Mouse (Mus musculus): ENCODE measurements around the gene Rcan2. TPM values are rescaled to one million over a fixed set of nuclear protein-coding genes. Genes with fewer than 3 reads are reported as not detected.

The Rcan2 gene
- polyA plus RNA-seq, 2 experiments: 0.57 to 0.59 TPM

DNA sequence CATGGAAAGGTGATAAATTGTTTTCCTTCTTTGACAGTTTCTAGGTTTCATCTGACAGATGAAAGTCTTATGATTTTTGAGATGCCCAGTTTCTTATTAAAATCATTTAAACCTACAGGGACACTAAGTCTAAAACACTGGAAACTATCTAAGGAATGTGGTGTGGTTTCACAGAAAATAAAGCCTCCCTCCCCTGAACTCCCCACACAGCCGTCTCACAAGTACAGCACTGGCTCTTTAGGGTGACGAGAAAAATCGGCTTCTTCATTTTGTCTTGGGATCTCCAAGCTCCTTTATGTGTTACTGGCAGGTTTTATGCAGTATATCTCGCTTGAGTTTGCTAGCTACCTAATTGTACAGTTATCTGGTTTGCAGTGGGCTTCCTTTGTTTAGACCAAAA, 210.8 kb downstream of the Rcan2 start:
- DNase-seq (ENCODE audit: low read depth in 3 of 3, low spot score in 3 of 3) (no peak), ATAC-seq (ENCODE audit: insufficient read depth) (no peak)
- no peak overlapping the region for H3K9ac ChIP-seq (replicated peaks)
- H3K27me3 ChIP-seq (ENCODE audit: control insufficient read depth, insufficient read depth, low read length): no peaks in the 10 kb centered on the region
- H3K4me2 ChIP-seq (ENCODE audit: low read depth): no peak overlapping the region
- no peaks in the 10 kb centered on the region for H3K9me3 ChIP-seq (ENCODE audit: control insufficient read depth, low read length)
- H3K4me3 ChIP-seq (ENCODE audit: insufficient read depth in 1 of 2, low read depth in 2 of 2, low read length in 2 of 2): no peak overlapping the region
- no peaks in the 10 kb centered on the region for H3K4me1 ChIP-seq (replicated peaks; ENCODE audit: control insufficient read depth in 2 of 2, insufficient read depth in 2 of 2, low read length in 1 of 2)
- H3K36me3 ChIP-seq (replicated peaks; ENCODE audit: control insufficient read depth, insufficient read depth, low read depth): no peaks in the 10 kb centered on the region
- H3K27ac ChIP-seq: no peak overlapping the region
- WGBS (ENCODE audit: insufficient replicate concordance): 45% methylated on average over 4 of the region's 4 CpGs
- TF ChIP-seq EP300 (IDR thresholded peaks at IDR 0.05; ENCODE audit: low read depth): no peak
- TF ChIP-seq CTCF (IDR thresholded peaks at IDR 0.05; ENCODE audit: low read depth): no peak

DNA sequence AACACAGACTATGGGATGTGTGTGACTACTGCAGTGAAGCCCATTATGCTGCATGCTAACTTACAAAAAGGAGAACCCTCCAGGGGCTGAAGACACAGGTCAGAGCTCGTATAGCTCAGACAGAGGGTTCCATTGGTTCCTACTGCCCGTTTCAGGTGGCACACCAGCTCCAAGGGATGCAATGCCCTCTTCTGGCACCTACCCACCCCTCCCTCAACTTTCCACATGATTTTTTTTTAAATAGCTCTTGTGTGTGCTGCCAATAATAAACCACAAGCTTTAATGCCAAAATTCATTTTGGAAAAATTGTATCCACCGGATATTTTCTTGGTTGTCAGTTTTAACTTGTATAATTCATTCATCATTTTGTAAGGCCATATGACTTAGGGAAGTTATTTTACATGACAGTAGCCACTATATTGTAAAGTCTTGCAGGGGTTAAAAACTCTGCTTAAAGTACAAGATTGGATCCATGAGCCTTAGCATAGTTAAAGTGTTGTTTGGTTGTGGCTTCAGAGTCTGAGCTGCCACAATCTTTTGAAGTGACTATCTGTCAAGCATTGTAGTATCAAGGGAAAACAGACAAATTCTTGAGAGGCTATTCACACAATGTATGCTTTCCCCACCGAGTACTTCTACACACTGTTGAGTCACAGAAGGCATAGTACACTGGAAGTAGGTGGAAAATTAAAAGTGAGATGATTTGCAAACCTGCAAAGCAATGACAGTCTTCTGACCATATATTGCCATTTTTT, 212.8 kb downstream of the Rcan2 start:
- no peaks in the 10 kb centered on the region for H3K36me3 ChIP-seq (replicated peaks; ENCODE audit: control insufficient read depth, insufficient read depth, low read depth)
- ATAC-seq (ENCODE audit: insufficient read depth) (no peak), DNase-seq (ENCODE audit: low read depth in 3 of 3, low spot score in 3 of 3) (no peak)
- TF ChIP-seq CTCF (IDR thresholded peaks at IDR 0.05; ENCODE audit: low read depth): no peak
- no peak for TF ChIP-seq EP300 (IDR thresholded peaks at IDR 0.05; ENCODE audit: low read depth)
- H3K4me2 ChIP-seq (ENCODE audit: low read depth): no peak overlapping the region
- WGBS (ENCODE audit: insufficient replicate concordance): 40% methylated on average over 4 of the region's 4 CpGs
- H3K4me3 ChIP-seq (ENCODE audit: insufficient read depth in 1 of 2, low read depth in 2 of 2, low read length in 2 of 2): no peak overlapping the region
- no peaks in the 10 kb centered on the region for H3K27me3 ChIP-seq (ENCODE audit: control insufficient read depth, insufficient read depth, low read length)
- H3K27ac ChIP-seq: no peak overlapping the region
- H3K9me3 ChIP-seq (ENCODE audit: control insufficient read depth, low read length): no peaks in the 10 kb centered on the region
- H3K9ac ChIP-seq (replicated peaks): no peak overlapping the region
- H3K4me1 ChIP-seq (replicated peaks; ENCODE audit: control insufficient read depth in 2 of 2, insufficient read depth in 2 of 2, low read length in 1 of 2): no peaks in the 10 kb centered on the region

DNA sequence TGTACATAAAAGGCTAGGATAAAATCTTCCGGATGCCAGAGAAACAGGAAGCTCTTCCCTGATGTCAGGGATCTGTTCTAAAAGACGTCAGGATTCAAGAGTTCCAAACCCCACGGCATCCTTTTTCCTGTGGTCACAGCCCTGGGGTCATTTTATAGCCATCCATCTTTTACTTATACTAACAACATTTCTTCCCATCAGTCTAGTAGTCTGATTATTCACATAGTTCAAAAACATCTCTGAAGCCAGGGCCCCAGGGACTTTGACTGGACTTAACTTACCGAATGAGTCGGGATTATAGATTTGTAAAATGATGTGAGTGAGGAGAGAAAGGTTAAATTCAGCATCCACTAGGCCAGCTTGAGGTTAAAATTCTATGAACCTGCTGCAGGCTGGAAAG, 215.2 kb downstream of the Rcan2 start:
- H3K27me3 ChIP-seq (ENCODE audit: control insufficient read depth, insufficient read depth, low read length): no peaks in the 10 kb centered on the region
- no peaks in the 10 kb centered on the region for H3K36me3 ChIP-seq (replicated peaks; ENCODE audit: control insufficient read depth, insufficient read depth, low read depth)
- H3K9me3 ChIP-seq (ENCODE audit: control insufficient read depth, low read length): no peaks in the 10 kb centered on the region
- ATAC-seq (ENCODE audit: insufficient read depth) (no peak), DNase-seq (ENCODE audit: low read depth in 3 of 3, low spot score in 3 of 3) (no peak)
- 56% methylated on average over 5 of the region's 5 CpGs for WGBS (ENCODE audit: insufficient replicate concordance)
- no peak overlapping the region for H3K4me2 ChIP-seq (ENCODE audit: low read depth)
- H3K4me1 ChIP-seq (replicated peaks; ENCODE audit: control insufficient read depth in 2 of 2, insufficient read depth in 2 of 2, low read length in 1 of 2): no peaks in the 10 kb centered on the region
- H3K4me3 ChIP-seq (ENCODE audit: insufficient read depth in 1 of 2, low read depth in 2 of 2, low read length in 2 of 2): no peak overlapping the region
- no peak for TF ChIP-seq CTCF (IDR thresholded peaks at IDR 0.05; ENCODE audit: low read depth)
- TF ChIP-seq EP300 (IDR thresholded peaks at IDR 0.05; ENCODE audit: low read depth): no peak
- no peak overlapping the region for H3K9ac ChIP-seq (replicated peaks)
- H3K27ac ChIP-seq: no peak overlapping the region

DNA sequence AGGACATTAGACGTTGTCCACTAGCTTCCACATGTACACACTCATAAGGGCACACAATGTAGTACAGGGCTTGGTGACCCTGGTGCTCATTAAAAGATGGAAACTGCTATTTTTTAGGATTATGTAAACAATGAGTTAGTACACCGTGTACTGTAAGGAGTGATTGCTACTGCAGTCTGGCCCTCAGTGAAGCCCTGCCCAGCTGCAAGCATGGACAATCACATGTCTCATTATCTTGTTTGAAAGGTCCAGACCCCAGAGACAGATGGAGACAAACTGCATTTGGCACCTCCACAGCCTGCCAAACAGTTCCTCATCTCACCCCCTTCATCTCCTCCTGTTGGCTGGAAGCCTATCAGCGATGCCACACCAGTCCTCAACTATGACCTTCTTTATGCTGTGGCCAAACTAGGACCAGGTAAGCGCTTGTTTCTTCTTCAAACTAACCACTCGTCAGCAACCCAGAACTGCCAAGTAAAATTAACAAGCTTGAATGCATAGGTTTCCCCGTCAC, 219.6 kb downstream of the Rcan2 start:
- H3K4me3 ChIP-seq (ENCODE audit: insufficient read depth in 1 of 2, low read depth in 2 of 2, low read length in 2 of 2): no peak overlapping the region
- DNase-seq (ENCODE audit: low read depth in 3 of 3, low spot score in 3 of 3): no peak
- H3K36me3 ChIP-seq (replicated peaks; ENCODE audit: control insufficient read depth, insufficient read depth, low read depth): no peaks in the 10 kb centered on the region
- no peak for ATAC-seq (ENCODE audit: insufficient read depth)
- WGBS (ENCODE audit: insufficient replicate concordance): 47% methylated on average over 6 of the region's 6 CpGs
- no peak overlapping the region for H3K9ac ChIP-seq (replicated peaks)
- no peaks in the 10 kb centered on the region for H3K4me1 ChIP-seq (replicated peaks; ENCODE audit: control insufficient read depth in 2 of 2, insufficient read depth in 2 of 2, low read length in 1 of 2)
- H3K9me3 ChIP-seq (ENCODE audit: control insufficient read depth, low read length): no peaks in the 10 kb centered on the region
- no peaks in the 10 kb centered on the region for H3K27me3 ChIP-seq (ENCODE audit: control insufficient read depth, insufficient read depth, low read length)
- H3K27ac ChIP-seq: no peak overlapping the region
- no peak overlapping the region for H3K4me2 ChIP-seq (ENCODE audit: low read depth)
- TF ChIP-seq EP300 (IDR thresholded peaks at IDR 0.05; ENCODE audit: low read depth): no peak
- TF ChIP-seq CTCF (IDR thresholded peaks at IDR 0.05; ENCODE audit: low read depth): no peak

DNA sequence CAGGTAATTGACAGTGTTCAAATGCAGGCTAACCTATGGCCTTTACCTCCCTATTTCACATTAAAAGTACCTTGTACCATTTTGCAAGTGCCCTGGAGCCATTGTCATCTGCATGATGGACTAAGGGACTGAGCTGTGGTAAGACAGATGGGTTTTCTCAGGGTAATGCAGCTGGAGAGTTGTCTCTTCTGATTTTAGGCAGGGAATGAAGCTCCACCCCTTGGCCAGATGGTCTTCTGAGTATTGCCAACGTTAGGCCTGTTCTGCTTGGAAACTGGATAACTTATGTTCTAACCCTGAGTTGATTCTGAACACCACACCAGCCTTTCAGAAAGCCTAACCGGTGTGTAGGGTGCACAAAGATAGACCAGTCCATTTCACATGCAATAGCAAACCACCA, 222.7 kb downstream of the Rcan2 start:
- 43% methylated on average over 2 of the region's 2 CpGs for WGBS (ENCODE audit: insufficient replicate concordance)
- ATAC-seq (ENCODE audit: insufficient read depth): no peak
- Histone ChIP-seq H3K4me1 (replicated peaks; ENCODE audit: control insufficient read depth in 2 of 2, insufficient read depth in 2 of 2, low read length in 1 of 2) (no peaks in the 10 kb centered on the region), H3K27me3 (ENCODE audit: control insufficient read depth, insufficient read depth, low read length) (no peaks in the 10 kb centered on the region), H3K4me2 (ENCODE audit: low read depth) (no peak overlapping the region), H3K4me3 (ENCODE audit: insufficient read depth in 1 of 2, low read depth in 2 of 2, low read length in 2 of 2) (no peak overlapping the region), H3K36me3 (replicated peaks; ENCODE audit: control insufficient read depth, insufficient read depth, low read depth) (no peaks in the 10 kb centered on the region), H3K27ac (no peak overlapping the region), H3K9me3 (ENCODE audit: control insufficient read depth, low read length) (no peaks in the 10 kb centered on the region), H3K9ac (replicated peaks) (no peak overlapping the region)
- DNase-seq (ENCODE audit: low read depth in 3 of 3, low spot score in 3 of 3): no peak
- TF ChIP-seq EP300 (IDR thresholded peaks at IDR 0.05; ENCODE audit: low read depth) (no peak), CTCF (IDR thresholded peaks at IDR 0.05; ENCODE audit: low read depth) (no peak)
